Mouse (Mus musculus): Measurements from ENCODE around the gene Msh2. TPM values are rescaled to one million over a fixed set of nuclear protein-coding genes. Genes with fewer than 3 reads are reported as not detected.
A peak's percentile ranks its signal among the peaks of the same experiment; 100 is the strongest.
"Not testable (repeated sequence)": the region's sequence is repeated elsewhere in the genome, so short reads cannot be mapped to it uniquely, and the experiment has no call there.

Msh2 gene
- total RNA-seq (2021) (10 to 100 TPM; 16.8 to 21.6 TPM), polyA plus RNA-seq (2012; rRNA removed) (2.3 and 6.1 TPM in 2 replicates)
- long read RNA-seq, transcript Msh2-201 (16 exons, 3,283 nt): major isoform, 25 of 31 reads
- long read RNA-seq, partial matches to known transcripts: 2 of 31 reads
- long read RNA-seq, other reads (novel, unspliced or antisense): 4 of 31 reads

- DNase-seq: peak; percentile 99
Observed at GRCm38 (mm10) chr17:87671890-87672660, at the start of gene Msh2. TSS of gene Msh2 (plus strand) at chr17:87672330.

GRCm38 (mm10) chr17:87625510-87626086 lies 46.5 kb upstream of the Msh2 start:
- DNase-seq: no peak

GRCm38 (mm10) chr17:87628144-87628543 lies 44.0 kb upstream of the Msh2 start:
- DNase-seq: no peak

GRCm38 (mm10) chr17:87628706-87629105 lies 43.4 kb upstream of the Msh2 start:
- DNase-seq: no peak

- DNase-seq: no peak
Observed at GRCm38 (mm10) chr17:87637056-87637389, 35.1 kb upstream of the Msh2 start.

- no peak for DNase-seq
Observed at GRCm38 (mm10) chr17:87639242-87639641, 32.9 kb upstream of the Msh2 start.

- no peak for DNase-seq
Observed at GRCm38 (mm10) chr17:87640272-87640671, 31.9 kb upstream of the Msh2 start.

- no peak for DNase-seq
Observed at GRCm38 (mm10) chr17:87641006-87641405, 31.1 kb upstream of the Msh2 start.

GRCm38 (mm10) chr17:87642744-87643143 lies 29.4 kb upstream of the Msh2 start:
- no peak for DNase-seq

GRCm38 (mm10) chr17:87655616-87656015 lies 16.5 kb upstream of the Msh2 start:
- not testable (repeated sequence) for DNase-seq

- DNase-seq: not testable (repeated sequence)
Observed at GRCm38 (mm10) chr17:87661958-87662573, 10.1 kb upstream of the Msh2 start.

GRCm38 (mm10) chr17:87664238-87664637 lies 7.9 kb upstream of the Msh2 start:
- DNase-seq: no peak

- peak; percentile 56 for DNase-seq
Observed at GRCm38 (mm10) chr17:87665066-87665822, 6.9 kb upstream of the Msh2 start.

- DNase-seq: no peak
Observed at GRCm38 (mm10) chr17:87672677-87673286, 652 bp downstream of the Msh2 start.

- not testable (repeated sequence) for DNase-seq
Observed at GRCm38 (mm10) chr17:87676916-87677474, 4.9 kb downstream of the Msh2 start.

- no peak for DNase-seq
Observed at GRCm38 (mm10) chr17:87677656-87678055, 5.5 kb downstream of the Msh2 start.

- peak; percentile 29 for DNase-seq
Observed at GRCm38 (mm10) chr17:87689217-87689616, 17.1 kb downstream of the Msh2 start.

- DNase-seq: peak; percentile 69
Observed at GRCm38 (mm10) chr17:87691958-87692357, 19.8 kb downstream of the Msh2 start.

- DNase-seq: no peak
Observed at GRCm38 (mm10) chr17:87695874-87696465, 23.8 kb downstream of the Msh2 start.

GRCm38 (mm10) chr17:87696814-87697213 lies 24.7 kb downstream of the Msh2 start:
- DNase-seq: no peak

Measured in adrenal gland, adult 2 months (tissue).